Mouse (Mus musculus) G1E (cell line): ENCODE measurements around the gene Tbx3. TPM values are rescaled to one million over a fixed set of nuclear protein-coding genes. Genes with fewer than 3 reads are reported as not detected.

ENCODE experiments used
- ATAC-seq: 2 replicates; pipeline ENCODE4 v1.8.0; 2016; ENCODE audit warnings: mild to moderate bottlenecking; ENCODE audit not compliant: insufficient number of reproducible peaks, poor library complexity, low FRiP score, severe bottlenecking; ENCODE audit errors: extremely low read depth
- DNase-seq: peaks from one replicate; pipeline ENCODE4 v3.0.0; 2012; ENCODE audit warnings: low spot score
- H3K27me3 ChIP-seq: 2 replicates; pipeline ENCODE4 v1.6.1; 2012; ENCODE audit warnings: mild to moderate bottlenecking, low read length, inconsistent platforms; ENCODE audit not compliant: insufficient read depth
- H3K36me3 ChIP-seq: replicated peaks from 2 replicates; pipeline ENCODE3; 2012; ENCODE audit warnings: mild to moderate bottlenecking, inconsistent platforms
- H3K4me1 ChIP-seq: 2 replicates; pipeline ENCODE4 v1.6.1; 2012; ENCODE audit warnings: low read depth, low read length, inconsistent platforms, mixed read lengths; ENCODE audit not compliant: insufficient read depth
- H3K4me3 ChIP-seq: 2 replicates; pipeline ENCODE4 v1.5.1; 2012; ENCODE audit warnings: low read depth, mild to moderate bottlenecking, inconsistent platforms, low read length, moderate library complexity, mixed read lengths
- H3K9me3 ChIP-seq: replicated peaks from 2 replicates; pipeline ENCODE4 v1.6.1; 2012; ENCODE audit warnings: inconsistent platforms
- CTCF ChIP-seq: IDR thresholded peaks from 2 replicates; pipeline ENCODE4 v1.5.1; 2012; ENCODE audit warnings: low read depth, low read length, inconsistent platforms, mixed read lengths
- GATA1 ChIP-seq: IDR thresholded peaks from 2 replicates; pipeline ENCODE4 v1.6.1; 2012; ENCODE audit warnings: borderline replicate concordance, low read length, inconsistent platforms, mixed read lengths
- GATA2 ChIP-seq: IDR thresholded peaks from 2 replicates; pipeline ENCODE4 v1.6.1; 2012; ENCODE audit warnings: low read depth, low read length, inconsistent platforms, borderline replicate concordance
- POLR2AphosphoS5 ChIP-seq: IDR thresholded peaks from 2 replicates; pipeline ENCODE4 v1.6.1; 2012; ENCODE audit warnings: low read depth, low read length, inconsistent platforms; ENCODE audit not compliant: insufficient replicate concordance
- TAL1 ChIP-seq: conservative IDR thresholded peaks from 2 replicates; pipeline ENCODE4 v1.6.1; 2012; ENCODE audit warnings: low read depth, low read length, inconsistent platforms, mixed read lengths
- polyA plus RNA-seq: library from polyadenylated mRNA; stranded (reverse); fragments of >175 nt; gene quantifications from 2 replicates; pipeline ENCODE4 v1.2.3, GENCODE M21; 2012
- total RNA-seq, 2 experiments: library from RNA; stranded (forward) in 1 of 2; stranded (reverse) in 1 of 2; fragments of 200-1000 nt in 1 of 2; fragments of >200 nt in 1 of 2; fragmentation: Nextera tagmentation in 1 of 2; gene quantifications; 2 replicates each; pipeline ENCODE4 v1.2.3; 2014 to 2017

Tbx3 gene
- total and polyA plus RNA-seq, 3 experiments: 0.05 TPM; not detected in 2

GRCm38 (mm10) chr5:119671124-119671801 lies 794 bp downstream of the Tbx3 start:
- ATAC-seq (no peak), DNase-seq (no peak)
- H3K27me3 ChIP-seq: no peaks in the 10 kb centered on the region; the same call in 1 of the 2 replicates
- H3K4me3 ChIP-seq: no peak overlapping the region
- H3K9me3 ChIP-seq: peaks cover 77% of the 10 kb centered on the region
- no peaks in the 10 kb centered on the region for H3K36me3 ChIP-seq
- H3K4me1 ChIP-seq: no peaks in the 10 kb centered on the region
- no peak for TF ChIP-seq GATA2
- TF ChIP-seq POLR2AphosphoS5: no peak
- no peak for TF ChIP-seq CTCF
- TF ChIP-seq GATA1: no peak
- TF ChIP-seq TAL1: no peak

DNA sequence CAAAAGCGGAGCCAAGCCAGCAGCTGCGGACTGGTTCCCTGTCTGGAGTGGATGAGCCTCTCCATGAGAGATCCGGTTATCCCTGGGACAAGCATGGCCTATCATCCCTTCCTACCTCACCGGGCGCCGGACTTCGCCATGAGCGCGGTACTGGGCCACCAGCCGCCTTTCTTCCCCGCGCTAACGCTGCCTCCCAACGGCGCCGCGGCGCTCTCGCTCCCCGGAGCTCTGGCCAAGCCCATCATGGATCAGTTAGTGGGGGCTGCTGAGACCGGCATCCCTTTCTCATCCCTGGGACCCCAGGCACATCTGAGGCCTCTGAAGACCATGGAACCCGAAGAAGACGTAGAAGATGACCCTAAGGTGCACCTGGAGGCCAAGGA lies 1.5 kb downstream of the Tbx3 start:
- no peaks in the 10 kb centered on the region for H3K4me1 ChIP-seq
- peak overlapping the region; percentile 23; the same call in 1 of the 2 replicates for H3K4me3 ChIP-seq
- DNase-seq: no peak
- no peaks in the 10 kb centered on the region for H3K36me3 ChIP-seq
- no peak for ATAC-seq
- no peak for TF ChIP-seq POLR2AphosphoS5
- no peak for TF ChIP-seq TAL1
- TF ChIP-seq GATA1: no peak
- TF ChIP-seq GATA2: no peak
- TF ChIP-seq CTCF: no peak
- peaks cover 73% of the 10 kb centered on the region for H3K9me3 ChIP-seq
- no peaks in the 10 kb centered on the region; the same call in 1 of the 2 replicates for H3K27me3 ChIP-seq

DNA sequence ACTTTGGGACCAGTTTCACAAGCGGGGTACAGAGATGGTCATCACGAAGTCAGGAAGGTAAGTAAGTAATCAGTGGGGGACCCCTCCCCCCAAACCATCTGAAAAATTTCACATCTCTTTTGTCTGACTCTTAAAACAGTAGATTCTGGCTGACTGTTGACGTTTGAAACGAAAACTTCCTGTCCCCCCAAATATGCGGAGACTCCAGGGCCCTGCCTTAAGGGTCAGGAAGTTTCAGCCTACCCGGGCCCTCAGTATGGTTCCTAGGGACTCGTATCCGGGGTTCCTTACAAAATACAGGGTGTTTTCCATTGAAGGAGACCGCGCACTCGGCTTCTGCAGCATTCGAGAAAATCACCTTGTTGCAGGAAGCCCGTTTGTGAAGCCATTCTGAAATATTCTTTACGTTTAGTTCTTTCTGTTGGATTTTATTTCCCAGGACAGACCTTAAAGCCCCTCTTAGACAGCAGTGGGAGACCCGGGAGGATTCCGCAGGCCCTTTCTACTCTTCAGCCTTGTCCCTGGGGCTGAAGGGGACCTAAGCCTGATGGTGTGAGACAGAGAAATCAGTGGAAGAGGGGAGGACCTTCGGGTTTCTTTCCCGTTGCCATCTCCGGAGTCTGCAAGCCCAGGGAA lies 2.0 kb downstream of the Tbx3 start:
- no peak for TF ChIP-seq GATA2
- TF ChIP-seq GATA1: no peak
- no peak for TF ChIP-seq CTCF
- TF ChIP-seq TAL1: no peak
- no peak for TF ChIP-seq POLR2AphosphoS5
- H3K4me1 ChIP-seq: no peaks in the 10 kb centered on the region
- DNase-seq (no peak), ATAC-seq (no peak)
- H3K4me3 ChIP-seq: no peak overlapping the region
- peaks cover 71% of the 10 kb centered on the region for H3K9me3 ChIP-seq
- H3K27me3 ChIP-seq: no peaks in the 10 kb centered on the region; the same call in 1 of the 2 replicates
- no peaks in the 10 kb centered on the region for H3K36me3 ChIP-seq

GRCm38 (mm10) chr5:119672984-119673600 lies 2.6 kb downstream of the Tbx3 start:
- Histone ChIP-seq H3K36me3 (no peaks in the 10 kb centered on the region), H3K4me1 (no peaks in the 10 kb centered on the region), H3K27me3 (no peaks in the 10 kb centered on the region; the same call in 1 of the 2 replicates), H3K9me3 (peaks cover 66% of the 10 kb centered on the region), H3K4me3 (no peak overlapping the region)
- no peak for TF ChIP-seq CTCF
- TF ChIP-seq TAL1: no peak
- TF ChIP-seq GATA2: no peak
- TF ChIP-seq POLR2AphosphoS5: no peak
- no peak for TF ChIP-seq GATA1
- DNase-seq (no peak), ATAC-seq (no peak)

- ATAC-seq: no peak
- no peaks in the 10 kb centered on the region for H3K36me3 ChIP-seq
- no peak overlapping the region for H3K4me3 ChIP-seq
- H3K27me3 ChIP-seq: no peaks in the 10 kb centered on the region
- no peaks in the 10 kb centered on the region for H3K4me1 ChIP-seq
- DNase-seq: no peak
- TF ChIP-seq GATA2: no peak
- TF ChIP-seq GATA1: no peak
- no peak for TF ChIP-seq TAL1
- no peak for TF ChIP-seq POLR2AphosphoS5
- no peak for TF ChIP-seq CTCF
- H3K9me3 ChIP-seq: peaks cover 65% of the 10 kb centered on the region
These were observed 3.5 kb downstream of the Tbx3 start for GRCm38 (mm10) chr5:119673716-119674605.
